Mouse (Mus musculus): ENCODE data around the gene Galp.
"Not testable (repeated sequence)": the region's sequence is repeated elsewhere in the genome, so short reads cannot be mapped to it uniquely, and the experiment has no call there.

The Galp gene

DNA sequence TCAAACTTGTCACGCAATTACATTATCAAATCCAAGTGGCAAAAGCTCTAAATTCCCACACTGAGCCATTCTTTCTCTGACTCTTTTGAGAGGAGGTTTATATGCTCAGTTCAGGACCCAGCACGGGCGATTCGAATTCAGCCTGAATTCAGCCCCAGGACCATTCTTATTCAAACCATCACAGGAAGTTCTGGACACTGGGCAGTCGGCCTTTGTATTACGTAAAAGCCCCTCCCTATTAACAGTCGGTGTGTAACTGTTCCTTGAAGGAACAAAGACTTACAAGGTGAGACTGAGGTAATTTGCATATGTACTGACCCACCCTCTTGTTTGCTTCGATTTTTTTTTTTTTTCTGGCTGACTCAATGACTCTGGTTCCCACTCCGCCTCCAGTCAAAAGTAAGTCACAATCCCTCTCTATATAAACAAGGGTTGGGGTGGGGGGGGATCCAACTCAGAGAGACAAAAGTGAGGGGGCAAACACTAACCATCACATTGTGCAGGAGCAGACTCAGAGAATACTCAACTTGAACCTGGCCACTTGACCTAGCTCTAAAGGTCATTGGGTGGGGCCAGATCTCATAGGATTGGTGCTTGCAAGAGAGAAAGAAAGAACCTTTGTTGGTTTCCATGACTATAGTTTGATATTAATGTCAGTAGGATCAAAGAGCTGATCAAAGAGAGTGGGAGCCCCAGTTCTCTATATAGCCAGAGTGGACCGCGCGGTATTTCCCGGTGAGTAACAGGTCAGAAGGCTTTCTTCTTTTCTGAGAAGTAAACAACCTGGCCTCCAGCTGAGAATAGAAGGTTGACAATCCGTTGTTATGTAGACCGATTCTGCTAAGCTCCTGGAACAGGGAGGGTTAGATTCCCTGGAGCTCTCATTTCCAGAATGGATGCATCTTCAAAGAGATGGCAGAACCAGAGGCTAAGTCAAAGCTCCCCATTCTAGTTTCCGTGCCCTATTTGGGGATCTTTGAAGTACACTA lies 61.6 kb downstream of the Galp start:
- DNase-seq: no peak

DNA sequence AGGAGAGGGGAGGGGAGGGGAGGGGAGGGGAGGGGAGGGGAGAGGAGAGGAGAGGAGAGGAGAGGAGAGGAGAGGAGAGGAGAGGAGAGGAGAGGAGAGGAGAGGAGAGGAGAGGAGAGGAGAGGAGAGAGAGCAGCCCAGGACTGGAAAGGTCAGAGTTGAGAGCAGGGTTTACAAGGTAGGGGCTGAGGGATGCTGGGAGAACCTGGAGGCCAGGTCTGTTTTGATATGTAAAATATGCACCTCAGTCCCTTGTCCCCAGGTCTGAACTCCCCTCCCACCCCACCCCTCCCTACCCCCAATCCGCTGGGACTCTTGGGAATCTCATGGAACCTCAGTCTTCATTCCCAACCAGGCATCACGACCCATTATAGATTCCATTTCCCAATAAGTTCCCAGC lies 63.1 kb downstream of the Galp start:
- DNase-seq: not testable (repeated sequence)

DNA sequence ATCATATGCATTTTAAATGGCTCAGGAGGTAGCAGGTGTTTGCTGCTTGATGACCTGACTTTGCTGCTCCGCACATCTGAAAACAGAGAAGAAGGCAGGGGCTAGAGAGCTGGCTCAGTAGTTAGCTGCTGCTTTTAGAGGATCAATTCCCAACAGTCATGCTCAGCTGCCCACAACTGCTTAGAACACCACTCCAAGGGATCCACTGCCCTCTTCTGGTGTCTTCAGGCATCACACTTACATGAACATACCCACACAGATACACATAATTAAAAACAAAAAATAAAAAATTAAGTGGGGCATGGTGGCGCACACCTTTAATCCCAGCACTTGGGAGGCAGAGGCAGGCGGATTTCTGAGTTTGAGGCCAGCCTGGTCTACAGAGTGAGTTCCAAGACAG lies 65.2 kb downstream of the Galp start:
- peak in 1 of 2 experiments; percentile 56 for DNase-seq

DNA sequence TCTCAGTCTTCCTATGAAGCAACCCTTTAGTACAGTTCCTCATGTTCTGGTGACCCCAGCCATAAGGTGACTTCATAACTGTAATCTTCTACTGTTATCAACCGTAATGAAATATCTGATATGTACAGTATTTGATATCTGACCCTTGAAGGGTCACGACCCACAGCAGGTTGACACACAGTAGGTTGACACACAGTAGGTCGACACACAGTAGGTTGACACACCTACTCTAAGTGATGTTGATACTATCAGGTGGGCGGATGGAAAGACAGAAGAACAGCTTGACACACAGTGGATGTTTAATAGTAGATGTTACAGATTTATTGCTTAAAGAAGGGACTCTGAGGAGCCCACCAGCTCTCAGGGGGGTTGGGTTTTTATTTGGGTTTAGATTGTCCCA lies 66.1 kb downstream of the Galp start:
- DNase-seq: no peak

DNA sequence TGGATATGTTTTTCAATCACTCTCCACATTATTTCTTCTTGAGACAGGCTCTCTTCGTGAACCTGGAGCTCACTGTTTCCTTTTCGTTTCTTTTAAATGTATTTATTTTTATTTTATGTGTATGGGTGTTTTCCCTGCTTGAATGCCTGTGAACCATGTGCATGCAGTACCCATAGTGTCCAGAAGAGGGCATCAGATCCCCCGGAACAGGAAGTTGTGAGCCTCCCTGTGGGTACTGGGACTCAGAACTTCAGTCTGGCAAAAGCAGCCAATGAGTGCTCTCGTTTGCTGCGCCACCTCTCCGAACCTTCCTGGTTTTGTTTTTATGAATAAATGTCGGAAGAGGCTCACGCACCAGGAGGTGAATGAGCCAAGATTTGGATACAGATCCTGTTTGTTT lies 68.8 kb downstream of the Galp start:
- peak in 1 of 2 experiments; percentile 60 for DNase-seq

All from kidney, postnatal 36 days (tissue).